Mouse (Mus musculus): ENCODE data around the gene Sarnp. TPM values are rescaled to one million over a fixed set of nuclear protein-coding genes. Genes with fewer than 3 reads are reported as not detected.

Gene Sarnp
- polyA plus RNA-seq, 1 experiment from 2014 or later, result 72.0 TPM

DNA sequence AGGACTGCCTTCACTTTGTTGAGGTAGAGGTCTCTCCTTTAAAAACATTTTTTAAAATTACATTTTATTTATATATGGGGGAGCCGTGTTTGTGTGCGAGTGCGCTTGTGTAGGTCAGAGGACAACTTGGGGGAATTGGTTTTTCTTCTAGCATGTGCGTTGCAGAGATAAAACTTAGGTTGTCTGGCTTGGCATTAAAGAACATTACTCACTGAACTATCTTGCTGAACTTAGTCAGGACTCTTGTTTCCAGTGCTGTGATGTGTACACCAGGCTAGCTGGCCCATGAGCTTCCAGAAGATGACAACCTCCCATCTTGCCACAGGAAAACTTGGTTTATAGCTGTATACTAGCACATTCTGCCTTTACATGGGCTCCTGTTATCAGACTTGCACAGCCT is 29.5 kb downstream of the Sarnp start:
- no peak for DNase-seq
- Histone ChIP-seq H3K27me3 (ENCODE audit: insufficient read depth, low read length) (no peaks in the 10 kb centered on the region), H3K4me3 (ENCODE audit: low read depth, low read length) (no peak overlapping the region), H3K9ac (replicated peaks) (no peak overlapping the region), H3K27ac (ENCODE audit: low read depth) (no peak overlapping the region), H3K4me1 (ENCODE audit: insufficient read depth) (no peaks in the 10 kb centered on the region), H3K9me3 (ENCODE audit: low read length) (no peaks in the 10 kb centered on the region), H3K36me3 (replicated peaks; ENCODE audit: insufficient read depth, low read length) (peaks cover 55% of the 10 kb centered on the region), H3K4me2 (ENCODE audit: low read depth, low read length) (no peak overlapping the region)
- WGBS (ENCODE audit: insufficient replicate concordance), result 77% methylated on average over 4 of the region's 4 CpGs
- no peak for ATAC-seq
- no peak for TF ChIP-seq CTCF (IDR thresholded peaks at IDR 0.05; ENCODE audit: low read depth)
- TF ChIP-seq EP300 (IDR thresholded peaks at IDR 0.05; ENCODE audit: low read depth), result no peak

DNA sequence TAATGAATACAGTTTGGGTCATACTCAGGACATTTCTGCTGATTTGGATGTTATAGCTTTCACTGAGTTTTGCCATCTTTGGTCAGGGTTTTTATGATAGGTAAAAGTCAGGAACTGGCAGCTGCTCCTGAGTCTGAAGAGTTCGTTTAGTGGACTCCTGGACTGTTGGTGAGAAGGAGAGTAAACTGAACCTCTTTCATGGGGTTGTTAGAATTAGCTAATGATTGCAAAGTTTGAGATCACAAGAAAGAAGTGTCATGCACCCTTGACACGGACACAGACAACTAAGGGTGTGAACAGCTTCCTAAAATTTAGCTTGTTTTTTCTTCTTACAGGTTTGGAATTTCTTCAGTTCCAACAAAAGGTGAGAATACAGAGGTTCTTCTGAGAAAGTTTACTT is 31.3 kb downstream of the Sarnp start:
- Histone ChIP-seq H3K4me3 (ENCODE audit: low read depth, low read length) (no peak overlapping the region), H3K27me3 (ENCODE audit: insufficient read depth, low read length) (no peaks in the 10 kb centered on the region), H3K9me3 (ENCODE audit: low read length) (no peaks in the 10 kb centered on the region), H3K36me3 (replicated peaks; ENCODE audit: insufficient read depth, low read length) (peaks cover 48% of the 10 kb centered on the region), H3K9ac (replicated peaks) (no peak overlapping the region), H3K4me1 (ENCODE audit: insufficient read depth) (no peaks in the 10 kb centered on the region), H3K4me2 (ENCODE audit: low read depth, low read length) (no peak overlapping the region), H3K27ac (ENCODE audit: low read depth) (no peak overlapping the region; the same call in 1 of the 2 replicates)
- TF ChIP-seq EP300 (IDR thresholded peaks at IDR 0.05; ENCODE audit: low read depth) (no peak), CTCF (IDR thresholded peaks at IDR 0.05; ENCODE audit: low read depth) (no peak)
- DNase-seq (no peak), ATAC-seq (peak; percentile 36; the same call in 1 of the 2 replicates)
- WGBS (ENCODE audit: insufficient replicate concordance), result 52% methylated on average over 2 of the region's 2 CpGs

DNA sequence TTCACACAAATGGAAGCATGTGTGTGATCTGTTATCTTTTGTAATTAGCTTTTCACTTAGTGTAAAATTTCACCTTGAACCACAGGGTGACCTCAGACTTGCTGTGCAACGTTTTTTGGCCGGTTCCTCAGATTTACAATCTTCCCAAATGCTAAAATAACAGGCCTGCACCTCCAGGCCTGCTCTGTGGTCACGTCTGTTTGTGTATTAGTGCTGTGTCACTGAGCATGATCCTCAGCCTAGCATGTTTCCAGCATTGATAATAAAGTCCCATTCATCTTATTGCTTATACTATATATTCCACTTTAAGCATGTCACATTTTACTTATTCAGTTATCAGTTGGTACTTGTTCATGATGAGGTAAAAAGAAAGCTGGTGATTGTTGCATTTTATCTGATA is 33.2 kb downstream of the Sarnp start:
- Histone ChIP-seq H3K27ac (ENCODE audit: low read depth) (no peak overlapping the region), H3K4me3 (ENCODE audit: low read depth, low read length) (no peak overlapping the region), H3K4me1 (ENCODE audit: insufficient read depth) (no peaks in the 10 kb centered on the region), H3K27me3 (ENCODE audit: insufficient read depth, low read length) (no peaks in the 10 kb centered on the region), H3K9me3 (ENCODE audit: low read length) (no peaks in the 10 kb centered on the region), H3K36me3 (replicated peaks; ENCODE audit: insufficient read depth, low read length) (peaks cover 45% of the 10 kb centered on the region), H3K9ac (replicated peaks) (no peak overlapping the region), H3K4me2 (ENCODE audit: low read depth, low read length) (no peak overlapping the region)
- DNase-seq (no peak), ATAC-seq (no peak)
- WGBS (ENCODE audit: insufficient replicate concordance), result 68% methylated on average over 3 of the region's 3 CpGs
- TF ChIP-seq EP300 (IDR thresholded peaks at IDR 0.05; ENCODE audit: low read depth) (no peak), CTCF (IDR thresholded peaks at IDR 0.05; ENCODE audit: low read depth) (no peak)

DNA sequence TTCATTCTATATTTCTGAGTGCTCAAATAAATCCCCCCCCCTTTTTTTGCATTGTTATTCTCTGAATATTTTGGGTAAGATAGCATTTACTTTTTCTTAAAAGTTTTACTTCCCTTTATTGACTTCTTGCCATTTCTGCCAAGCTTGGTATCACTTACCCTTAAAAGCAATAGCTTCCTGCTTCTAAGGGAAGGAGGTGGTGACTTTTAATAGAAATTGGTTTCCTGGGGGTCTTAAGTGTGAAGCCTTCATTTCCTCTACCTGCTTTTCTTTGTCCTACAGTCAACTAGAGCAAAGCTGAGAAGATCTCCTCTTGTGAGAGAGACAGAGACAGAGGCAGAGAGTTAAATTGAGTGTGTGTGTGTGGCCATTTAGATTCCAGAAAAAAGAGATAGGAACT is 44.0 kb downstream of the Sarnp start:
- Histone ChIP-seq H3K9ac (replicated peaks) (no peak overlapping the region), H3K9me3 (ENCODE audit: low read length) (no peaks in the 10 kb centered on the region), H3K4me1 (ENCODE audit: insufficient read depth) (no peaks in the 10 kb centered on the region), H3K4me2 (ENCODE audit: low read depth, low read length) (no peak overlapping the region), H3K36me3 (replicated peaks; ENCODE audit: insufficient read depth, low read length) (peaks cover 34% of the 10 kb centered on the region), H3K27ac (ENCODE audit: low read depth) (no peak overlapping the region), H3K27me3 (ENCODE audit: insufficient read depth, low read length) (no peaks in the 10 kb centered on the region), H3K4me3 (ENCODE audit: low read depth, low read length) (no peak overlapping the region)
- TF ChIP-seq EP300 (IDR thresholded peaks at IDR 0.05; ENCODE audit: low read depth) (no peak), CTCF (IDR thresholded peaks at IDR 0.05; ENCODE audit: low read depth) (no peak)
- DNase-seq (no peak), ATAC-seq (no peak)

DNA sequence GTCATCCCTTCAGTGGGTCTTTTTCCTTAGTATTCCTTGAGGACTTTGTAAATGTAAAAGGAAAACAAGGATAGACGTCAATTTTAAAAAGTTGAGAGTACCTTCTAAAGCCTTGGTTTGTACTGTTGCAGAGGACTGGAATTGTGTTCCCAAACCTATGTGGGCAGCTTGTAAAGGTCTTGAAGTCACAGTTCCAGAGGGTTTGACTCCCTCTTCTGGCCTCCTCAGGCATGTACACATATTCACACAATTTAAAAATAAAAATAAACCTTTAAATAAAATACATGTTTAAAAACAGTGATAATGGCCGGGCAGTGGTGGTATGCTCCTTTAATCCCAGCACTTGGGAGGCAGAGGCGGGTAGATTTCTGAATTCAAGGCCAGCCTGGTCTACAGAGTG is 48.9 kb downstream of the Sarnp start:
- Histone ChIP-seq H3K9ac (replicated peaks) (no peak overlapping the region), H3K36me3 (replicated peaks; ENCODE audit: insufficient read depth, low read length) (peaks cover 33% of the 10 kb centered on the region), H3K4me2 (ENCODE audit: low read depth, low read length) (no peak overlapping the region), H3K9me3 (ENCODE audit: low read length) (no peaks in the 10 kb centered on the region), H3K4me1 (ENCODE audit: insufficient read depth) (no peaks in the 10 kb centered on the region), H3K27me3 (ENCODE audit: insufficient read depth, low read length) (no peaks in the 10 kb centered on the region), H3K4me3 (ENCODE audit: low read depth, low read length) (no peak overlapping the region), H3K27ac (ENCODE audit: low read depth) (no peak overlapping the region)
- TF ChIP-seq CTCF (IDR thresholded peaks at IDR 0.05; ENCODE audit: low read depth) (peak; percentile 47), EP300 (IDR thresholded peaks at IDR 0.05; ENCODE audit: low read depth) (no peak)
- DNase-seq (no peak), ATAC-seq (no peak)
- 81% methylated on average over 3 of the region's 3 CpGs for WGBS (ENCODE audit: insufficient replicate concordance)

DNA sequence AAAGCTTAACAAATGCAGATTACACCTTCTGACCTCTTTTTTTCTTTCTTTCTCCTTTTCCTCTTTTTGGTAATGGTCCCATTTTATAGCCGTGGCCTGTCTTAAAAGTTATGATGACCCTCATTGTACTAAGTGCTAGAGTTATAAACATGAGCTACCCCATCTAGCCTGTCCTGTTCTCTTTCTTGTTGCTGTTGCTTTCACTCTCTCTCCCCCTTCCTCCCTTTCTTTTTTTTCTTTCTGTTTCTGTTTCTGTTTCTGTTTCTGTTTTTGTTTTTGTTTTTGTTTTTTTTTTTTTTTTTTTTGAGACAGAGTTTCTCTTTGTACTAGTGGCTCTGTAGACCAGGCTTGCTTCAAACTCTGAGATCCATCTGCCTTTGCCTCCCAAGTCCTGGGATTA is 49.4 kb downstream of the Sarnp start:
- no peaks in the 10 kb centered on the region for H3K4me1 ChIP-seq (ENCODE audit: insufficient read depth)
- H3K9ac ChIP-seq (replicated peaks), result no peak overlapping the region
- WGBS (ENCODE audit: insufficient replicate concordance), result 88% methylated on average over 1 of the region's 1 CpGs
- no peak overlapping the region for H3K4me3 ChIP-seq (ENCODE audit: low read depth, low read length)
- TF ChIP-seq CTCF (IDR thresholded peaks at IDR 0.05; ENCODE audit: low read depth) (no peak), EP300 (IDR thresholded peaks at IDR 0.05; ENCODE audit: low read depth) (no peak)
- no peak overlapping the region for H3K27ac ChIP-seq (ENCODE audit: low read depth)
- DNase-seq (no peak), ATAC-seq (no peak)
- no peak overlapping the region for H3K4me2 ChIP-seq (ENCODE audit: low read depth, low read length)
- peaks cover 30% of the 10 kb centered on the region for H3K36me3 ChIP-seq (replicated peaks; ENCODE audit: insufficient read depth, low read length)
- H3K27me3 ChIP-seq (ENCODE audit: insufficient read depth, low read length), result no peaks in the 10 kb centered on the region
- no peaks in the 10 kb centered on the region for H3K9me3 ChIP-seq (ENCODE audit: low read length)

DNA sequence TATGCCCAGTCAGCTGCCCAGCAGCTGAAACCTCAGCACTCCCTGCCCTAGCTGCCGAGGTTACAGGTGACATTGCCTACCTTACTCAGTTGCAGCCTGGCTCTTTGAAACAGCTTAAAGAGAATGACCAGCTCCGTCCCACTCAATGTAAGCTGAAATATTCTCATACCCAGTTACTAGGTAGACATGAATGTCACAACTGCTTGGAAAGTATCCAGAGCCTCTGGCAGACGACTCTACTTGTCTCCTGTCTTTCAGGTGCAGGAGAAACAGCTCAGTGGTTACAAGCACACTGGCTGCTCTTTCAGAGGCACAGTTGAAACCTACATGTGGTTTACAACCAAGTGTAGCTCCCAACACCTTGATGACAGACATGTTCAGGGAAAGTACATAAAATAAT is 53.2 kb downstream of the Sarnp start:
- no peak overlapping the region for H3K9ac ChIP-seq (replicated peaks)
- H3K27me3 ChIP-seq (ENCODE audit: insufficient read depth, low read length), result no peaks in the 10 kb centered on the region
- no peak for TF ChIP-seq EP300 (IDR thresholded peaks at IDR 0.05; ENCODE audit: low read depth)
- TF ChIP-seq CTCF (IDR thresholded peaks at IDR 0.05; ENCODE audit: low read depth), result no peak
- H3K4me3 ChIP-seq (ENCODE audit: low read depth, low read length), result no peak overlapping the region
- 78% methylated on average over 3 of the region's 3 CpGs for WGBS (ENCODE audit: insufficient replicate concordance)
- DNase-seq (no peak), ATAC-seq (no peak)
- H3K9me3 ChIP-seq (ENCODE audit: low read length), result no peaks in the 10 kb centered on the region
- H3K27ac ChIP-seq (ENCODE audit: low read depth), result no peak overlapping the region
- no peaks in the 10 kb centered on the region for H3K4me1 ChIP-seq (ENCODE audit: insufficient read depth)
- no peak overlapping the region for H3K4me2 ChIP-seq (ENCODE audit: low read depth, low read length)
- peaks cover 49% of the 10 kb centered on the region for H3K36me3 ChIP-seq (replicated peaks; ENCODE audit: insufficient read depth, low read length)
